Mouse (Mus musculus): ENCODE data around the gene Tstd2. TPM values are rescaled to one million over a fixed set of nuclear protein-coding genes. Genes with fewer than 3 reads are reported as not detected.

Tstd2 gene
- polyA plus RNA-seq, 1 experiment from 2014 or later, result 10.9 TPM

DNA sequence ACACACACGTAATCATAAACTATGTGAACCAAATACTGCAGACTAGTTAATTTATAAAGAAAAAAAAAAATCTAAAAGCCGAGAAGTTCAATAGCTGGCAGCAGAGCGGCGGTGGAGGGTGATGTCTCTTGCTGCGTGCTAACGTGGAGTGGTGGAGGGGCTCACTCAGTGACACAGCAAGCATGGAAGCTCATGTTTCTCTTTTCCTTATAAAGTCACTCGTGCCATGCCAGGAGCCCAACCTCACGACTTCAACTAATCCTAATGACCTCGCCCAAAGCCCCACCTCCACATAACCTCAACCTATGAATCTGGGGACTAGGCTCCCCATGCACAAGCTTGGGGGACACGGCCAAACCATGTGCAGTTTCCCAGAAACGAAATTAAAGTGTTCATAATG, 55.9 kb downstream of the Tstd2 start:
- WGBS (ENCODE audit: insufficient replicate concordance), result 80% methylated on average over 11 of the region's 11 CpGs
- Histone ChIP-seq H3K4me1 (replicated peaks) (peaks cover 4% of the 10 kb centered on the region; the same call in 1 of the 2 replicates), H3K27ac (no peak overlapping the region), H3K9ac (no peak overlapping the region), H3K9me3 (replicated peaks) (no peaks in the 10 kb centered on the region), H3K27me3 (no peaks in the 10 kb centered on the region), H3K36me3 (peaks cover 97% of the 10 kb centered on the region), H3K4me2 (no peak overlapping the region), H3K4me3 (replicated peaks) (no peak overlapping the region)
- no peak for ATAC-seq (ENCODE audit: low read depth)
- no peak for DNase-seq

DNA sequence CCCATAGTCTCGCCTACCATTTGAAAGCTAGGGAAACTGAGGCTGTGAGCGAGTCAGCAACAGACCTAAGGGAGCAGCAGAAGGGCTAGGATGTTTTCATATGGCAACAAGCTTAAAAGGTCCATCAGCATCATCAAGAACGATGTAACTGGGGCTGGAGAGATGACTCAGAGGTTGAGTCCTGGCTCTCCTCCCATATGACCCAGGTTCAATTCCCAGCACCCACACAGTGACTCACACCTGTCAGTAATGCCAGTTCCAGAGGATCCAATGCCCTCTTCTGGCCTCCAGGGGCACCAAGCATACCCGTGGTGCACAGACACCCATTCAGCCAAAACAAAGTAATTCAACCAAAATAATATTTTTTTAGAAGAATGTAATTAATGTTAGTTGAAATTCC, 58.2 kb downstream of the Tstd2 start:
- no peak for ATAC-seq (ENCODE audit: low read depth)
- Histone ChIP-seq H3K27ac (no peak overlapping the region), H3K9me3 (replicated peaks) (no peaks in the 10 kb centered on the region), H3K27me3 (no peaks in the 10 kb centered on the region), H3K4me1 (replicated peaks) (no peaks in the 10 kb centered on the region), H3K36me3 (peaks cover 86% of the 10 kb centered on the region), H3K4me2 (no peak overlapping the region), H3K9ac (no peak overlapping the region), H3K4me3 (replicated peaks) (no peak overlapping the region)
- 93% methylated on average over 4 of the region's 4 CpGs for WGBS (ENCODE audit: insufficient replicate concordance)
- no peak for DNase-seq

DNA sequence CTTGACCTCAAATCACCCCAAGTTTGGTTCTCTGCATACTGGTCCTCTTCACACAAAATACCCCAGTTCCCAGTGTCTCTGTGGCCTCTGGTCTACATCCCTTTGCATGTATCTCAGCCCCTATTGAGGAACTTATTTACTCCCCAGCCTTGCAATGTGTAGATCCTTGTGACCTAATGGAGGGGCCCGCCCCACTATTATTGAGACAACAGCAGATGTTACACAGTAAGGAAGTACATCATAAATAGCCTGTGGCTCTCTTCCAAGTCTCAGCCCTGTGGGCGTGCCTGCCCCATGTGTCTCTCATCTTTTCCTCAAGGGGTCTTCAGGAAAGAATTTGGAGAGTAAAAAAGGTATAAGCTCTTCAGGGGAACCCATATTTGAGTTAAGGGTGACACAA, 61.6 kb downstream of the Tstd2 start:
- H3K4me3 ChIP-seq (replicated peaks), result no peak overlapping the region
- no peaks in the 10 kb centered on the region for H3K9me3 ChIP-seq (replicated peaks)
- ATAC-seq (ENCODE audit: low read depth) (no peak), DNase-seq (no peak)
- WGBS (ENCODE audit: insufficient replicate concordance), result 74% methylated on average over 2 of the region's 2 CpGs
- H3K27ac ChIP-seq, result no peak overlapping the region
- no peaks in the 10 kb centered on the region for H3K27me3 ChIP-seq
- no peak overlapping the region for H3K4me2 ChIP-seq
- H3K9ac ChIP-seq, result no peak overlapping the region
- H3K4me1 ChIP-seq (replicated peaks), result 0 out of 2 replicates have a peak, but pooled peaks cover 3% of the 10 kb centered on the region
- H3K36me3 ChIP-seq, result peaks cover 81% of the 10 kb centered on the region

DNA sequence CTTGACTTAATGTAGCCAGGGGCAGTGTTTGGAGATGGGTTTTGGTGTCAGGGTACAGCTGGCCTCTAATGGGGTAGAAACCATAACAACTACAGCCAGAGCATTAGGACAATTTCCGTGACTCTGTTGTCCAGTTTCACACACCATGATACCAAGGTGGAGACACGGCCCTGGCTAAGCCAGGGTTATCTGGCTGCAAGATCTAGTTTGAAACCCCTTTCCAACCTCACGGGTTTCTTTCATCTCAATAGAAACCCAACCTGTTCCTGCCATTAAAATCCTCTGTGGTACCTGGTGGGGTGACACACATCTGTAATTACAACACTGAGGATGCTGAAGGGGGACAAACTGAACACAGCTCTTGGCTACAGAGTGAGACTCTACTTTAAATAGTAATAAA, 62.8 kb downstream of the Tstd2 start:
- H3K9ac ChIP-seq, result no peak overlapping the region
- H3K36me3 ChIP-seq, result peaks cover 83% of the 10 kb centered on the region
- no peak for ATAC-seq (ENCODE audit: low read depth)
- H3K4me2 ChIP-seq, result no peak overlapping the region
- no peaks in the 10 kb centered on the region for H3K9me3 ChIP-seq (replicated peaks)
- no peaks in the 10 kb centered on the region for H3K27me3 ChIP-seq
- H3K27ac ChIP-seq, result no peak overlapping the region
- 0 out of 2 replicates have a peak, but pooled peaks cover 3% of the 10 kb centered on the region for H3K4me1 ChIP-seq (replicated peaks)
- WGBS (ENCODE audit: insufficient replicate concordance), result 76% methylated on average over 3 of the region's 3 CpGs
- DNase-seq, result no peak
- H3K4me3 ChIP-seq (replicated peaks), result no peak overlapping the region

DNA sequence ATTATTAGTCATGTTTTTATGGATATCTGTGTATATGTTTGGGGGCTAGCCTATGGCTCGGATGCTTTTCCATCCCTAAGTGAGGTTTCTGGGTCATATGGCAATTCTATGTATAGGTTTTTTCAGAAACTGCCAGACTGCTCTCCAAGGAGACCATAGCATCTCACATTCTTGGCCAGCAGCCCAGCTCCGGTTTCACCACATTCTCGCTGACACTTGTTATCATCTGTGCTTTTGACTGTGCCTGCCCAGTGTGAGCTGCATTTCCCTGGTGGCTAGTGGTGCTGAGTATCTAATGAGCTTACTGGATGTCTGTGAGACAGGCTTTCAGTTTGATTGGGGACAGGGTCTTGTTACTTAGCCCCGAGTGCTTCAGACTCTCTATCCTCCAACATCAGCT, 64.8 kb downstream of the Tstd2 start:
- ATAC-seq (ENCODE audit: low read depth) (no peak), DNase-seq (no peak)
- no peak overlapping the region for H3K4me3 ChIP-seq (replicated peaks)
- H3K4me1 ChIP-seq (replicated peaks), result 0 out of 2 replicates have a peak, but pooled peaks cover 3% of the 10 kb centered on the region
- no peak overlapping the region for H3K27ac ChIP-seq
- no peak overlapping the region for H3K4me2 ChIP-seq
- 74% methylated on average over 4 of the region's 4 CpGs for WGBS (ENCODE audit: insufficient replicate concordance)
- no peak overlapping the region for H3K9ac ChIP-seq
- no peaks in the 10 kb centered on the region for H3K9me3 ChIP-seq (replicated peaks)
- H3K36me3 ChIP-seq, result peaks cover 82% of the 10 kb centered on the region
- no peaks in the 10 kb centered on the region for H3K27me3 ChIP-seq

DNA sequence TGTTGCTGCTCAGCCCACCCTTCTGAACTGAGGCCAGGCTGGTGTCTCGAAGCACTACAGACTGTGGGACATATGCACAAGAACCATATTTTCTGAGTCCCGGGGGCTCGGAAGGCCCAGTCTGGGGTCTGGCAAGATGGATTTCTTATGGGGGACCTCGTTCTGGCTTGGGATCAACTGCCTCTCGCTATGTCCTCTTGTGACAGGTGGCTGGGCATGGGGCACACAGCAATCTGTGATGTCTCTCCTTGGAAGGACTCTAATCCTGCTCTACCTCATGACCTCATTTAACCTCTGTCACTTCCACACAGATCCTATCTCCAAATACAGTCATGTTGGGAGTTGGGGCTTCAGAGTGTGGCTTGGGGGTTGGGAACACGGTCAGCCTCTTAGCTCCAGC, 65.9 kb downstream of the Tstd2 start:
- DNase-seq, result no peak
- no peak overlapping the region for H3K27ac ChIP-seq
- WGBS (ENCODE audit: insufficient replicate concordance), result 91% methylated on average over 6 of the region's 6 CpGs
- no peak overlapping the region for H3K4me2 ChIP-seq
- no peaks in the 10 kb centered on the region for H3K9me3 ChIP-seq (replicated peaks)
- no peak for ATAC-seq (ENCODE audit: low read depth)
- peaks cover 82% of the 10 kb centered on the region for H3K36me3 ChIP-seq
- H3K4me1 ChIP-seq (replicated peaks), result 0 out of 2 replicates have a peak, but pooled peaks cover 3% of the 10 kb centered on the region
- H3K27me3 ChIP-seq, result no peaks in the 10 kb centered on the region
- no peak overlapping the region for H3K4me3 ChIP-seq (replicated peaks)
- H3K9ac ChIP-seq, result no peak overlapping the region

GRCm38 (mm10) chr4:46069851-46070482, 68.5 kb downstream of the Tstd2 start:
- no peaks in the 10 kb centered on the region for H3K27me3 ChIP-seq
- H3K4me1 ChIP-seq (replicated peaks), result 0 out of 2 replicates have a peak, but pooled peaks cover 3% of the 10 kb centered on the region
- H3K9me3 ChIP-seq (replicated peaks), result no peaks in the 10 kb centered on the region
- H3K4me2 ChIP-seq, result no peak overlapping the region
- no peak overlapping the region for H3K27ac ChIP-seq
- DNase-seq (no peak), ATAC-seq (ENCODE audit: low read depth) (no peak)
- 82% methylated on average over 6 of the region's 6 CpGs for WGBS (ENCODE audit: insufficient replicate concordance)
- H3K4me3 ChIP-seq (replicated peaks), result no peak overlapping the region
- H3K9ac ChIP-seq, result no peak overlapping the region
- peaks cover 95% of the 10 kb centered on the region for H3K36me3 ChIP-seq

DNA sequence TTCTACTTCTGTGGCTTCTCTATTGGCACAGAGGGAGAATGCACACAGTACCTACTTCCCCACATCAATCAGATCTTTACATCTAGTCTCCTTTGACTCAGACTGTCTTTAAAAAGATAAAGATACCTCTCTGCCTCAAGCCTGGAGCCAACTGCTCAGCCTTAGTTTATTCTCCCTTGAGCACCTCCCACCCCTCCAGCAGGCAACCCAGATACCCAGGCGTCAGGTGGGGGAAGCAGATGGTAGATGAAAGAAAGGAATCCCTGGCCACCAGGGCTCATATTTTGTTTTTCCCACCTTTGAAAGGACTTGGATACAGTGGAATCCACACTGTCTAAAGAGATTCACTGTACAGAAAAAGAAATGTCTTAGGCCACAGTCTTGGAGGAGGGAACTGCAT, 69.9 kb downstream of the Tstd2 start:
- DNase-seq (no peak), ATAC-seq (ENCODE audit: low read depth) (no peak)
- Histone ChIP-seq H3K4me2 (no peak overlapping the region), H3K36me3 (peaks cover 96% of the 10 kb centered on the region), H3K27me3 (no peaks in the 10 kb centered on the region), H3K9me3 (replicated peaks) (no peaks in the 10 kb centered on the region), H3K4me1 (replicated peaks) (no peaks in the 10 kb centered on the region), H3K9ac (no peak overlapping the region), H3K27ac (no peak overlapping the region), H3K4me3 (replicated peaks) (no peak overlapping the region)
- 54% methylated on average over 1 of the region's 1 CpGs for WGBS (ENCODE audit: insufficient replicate concordance)

- no peak overlapping the region for H3K9ac ChIP-seq
- peaks cover 97% of the 10 kb centered on the region for H3K36me3 ChIP-seq
- 79% methylated on average over 3 of the region's 3 CpGs for WGBS (ENCODE audit: insufficient replicate concordance)
- no peak overlapping the region for H3K4me3 ChIP-seq (replicated peaks)
- no peaks in the 10 kb centered on the region for H3K27me3 ChIP-seq
- ATAC-seq (ENCODE audit: low read depth) (no peak), DNase-seq (no peak)
- no peak overlapping the region for H3K27ac ChIP-seq
- no peaks in the 10 kb centered on the region for H3K9me3 ChIP-seq (replicated peaks)
- H3K4me2 ChIP-seq, result no peak overlapping the region
- no peaks in the 10 kb centered on the region for H3K4me1 ChIP-seq (replicated peaks)
Observed at GRCm38 (mm10) chr4:46068060-46068459, 70.4 kb downstream of the Tstd2 start.

DNA sequence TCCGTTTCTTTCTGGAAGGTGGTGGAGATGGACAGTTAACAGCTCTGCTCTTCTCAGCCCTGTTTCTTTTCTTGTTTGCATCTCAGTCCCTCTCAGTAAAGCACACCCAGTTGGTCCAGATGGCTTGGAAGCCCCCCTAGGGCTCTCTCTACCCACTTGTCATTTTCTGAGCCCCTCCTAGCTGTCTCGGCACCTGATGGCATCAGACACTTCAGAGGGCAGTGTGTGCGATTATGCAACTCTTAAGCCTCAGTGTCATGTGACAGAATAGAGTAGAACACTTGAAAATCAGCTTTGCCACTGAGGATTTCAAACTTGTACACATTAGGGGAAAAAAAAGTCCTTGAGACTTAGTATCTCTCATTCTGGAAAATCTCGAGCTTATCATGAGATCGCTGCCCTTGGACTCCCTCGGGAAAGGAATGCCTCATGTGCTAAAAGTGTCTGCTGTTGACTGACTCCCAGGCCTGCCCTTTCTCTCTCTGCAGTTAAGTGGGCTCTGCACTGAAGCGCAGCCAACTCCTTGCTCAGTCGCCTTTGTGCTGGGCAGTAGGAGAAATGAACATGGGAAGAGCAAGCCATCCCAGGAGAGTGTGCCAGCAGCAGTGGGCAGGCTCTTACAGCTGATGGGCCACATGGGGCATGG, 72.7 kb downstream of the Tstd2 start:
- H3K9ac ChIP-seq, result no peak overlapping the region
- H3K4me2 ChIP-seq, result no peak overlapping the region
- WGBS (ENCODE audit: insufficient replicate concordance), result 73% methylated on average over 8 of the region's 8 CpGs
- H3K27me3 ChIP-seq, result no peaks in the 10 kb centered on the region
- peaks cover 97% of the 10 kb centered on the region for H3K36me3 ChIP-seq
- H3K9me3 ChIP-seq (replicated peaks), result no peaks in the 10 kb centered on the region
- H3K4me1 ChIP-seq (replicated peaks), result 0 out of 2 replicates have a peak, but pooled peaks cover 6% of the 10 kb centered on the region
- H3K4me3 ChIP-seq (replicated peaks), result no peak overlapping the region
- no peak overlapping the region for H3K27ac ChIP-seq
- DNase-seq (no peak), ATAC-seq (ENCODE audit: low read depth) (no peak)

- Histone ChIP-seq H3K4me3 (replicated peaks) (no peak overlapping the region), H3K36me3 (peaks cover 98% of the 10 kb centered on the region), H3K4me2 (no peak overlapping the region), H3K27me3 (no peaks in the 10 kb centered on the region), H3K9ac (no peak overlapping the region), H3K4me1 (replicated peaks) (0 out of 2 replicates have a peak, but pooled peaks cover 6% of the 10 kb centered on the region), H3K27ac (no peak overlapping the region), H3K9me3 (replicated peaks) (no peaks in the 10 kb centered on the region)
- 83% methylated on average over 3 of the region's 3 CpGs for WGBS (ENCODE audit: insufficient replicate concordance)
- ATAC-seq (ENCODE audit: low read depth) (no peak), DNase-seq (no peak)
Observed at GRCm38 (mm10) chr4:46064961-46065360, 73.5 kb downstream of the Tstd2 start.

All from liver, embryonic 13.5 days (tissue).